Mouse (Mus musculus): ENCODE results near the gene Moap1. TPM values are rescaled to one million over a fixed set of nuclear protein-coding genes. Genes with fewer than 3 reads are reported as not detected.

Gene Moap1
- polyA plus RNA-seq, 1 experiment from 2014 or later: 6.8 TPM

- H3K27ac ChIP-seq (ENCODE audit: low read length): no peak overlapping the region
- H3K4me3 ChIP-seq (ENCODE audit: low read depth, low read length): no peak overlapping the region
- no peak overlapping the region for H3K4me2 ChIP-seq (ENCODE audit: low read depth, low read length)
- WGBS (ENCODE audit: insufficient replicate concordance): 28% methylated on average over 1 of the region's 1 CpGs
- H3K36me3 ChIP-seq (ENCODE audit: control insufficient read depth, insufficient read depth): no peaks in the 10 kb centered on the region
- no peaks in the 10 kb centered on the region for H3K27me3 ChIP-seq (ENCODE audit: control insufficient read depth, insufficient read depth, low read depth, low read length)
- peak; percentile 47; the same call in 1 of the 2 replicates for ATAC-seq (ENCODE audit: low read depth)
- no peaks in the 10 kb centered on the region for H3K9me3 ChIP-seq (replicated peaks; ENCODE audit: control insufficient read depth, low read length)
- peaks cover 44% of the 10 kb centered on the region for H3K4me1 ChIP-seq (ENCODE audit: control insufficient read depth, low read depth, low read length)
- no peak overlapping the region for H3K9ac ChIP-seq (ENCODE audit: low read depth, low read length)
Measured at GRCm38 (mm10) chr12:102698089-102698684, 45.3 kb downstream of the Moap1 start.

- ATAC-seq (ENCODE audit: low read depth): no peak
- no peak overlapping the region for H3K9ac ChIP-seq (ENCODE audit: low read depth, low read length)
- H3K4me1 ChIP-seq (ENCODE audit: control insufficient read depth, low read depth, low read length): peaks cover 38% of the 10 kb centered on the region
- no peak overlapping the region for H3K4me2 ChIP-seq (ENCODE audit: low read depth, low read length)
- H3K4me3 ChIP-seq (ENCODE audit: low read depth, low read length): no peak overlapping the region
- no peaks in the 10 kb centered on the region for H3K27me3 ChIP-seq (ENCODE audit: control insufficient read depth, insufficient read depth, low read depth, low read length)
- no peaks in the 10 kb centered on the region for H3K36me3 ChIP-seq (ENCODE audit: control insufficient read depth, insufficient read depth)
- no peaks in the 10 kb centered on the region for H3K9me3 ChIP-seq (replicated peaks; ENCODE audit: control insufficient read depth, low read length)
- WGBS (ENCODE audit: insufficient replicate concordance): 73% methylated on average over 7 of the region's 7 CpGs
- no peak overlapping the region for H3K27ac ChIP-seq (ENCODE audit: low read length)
Measured at GRCm38 (mm10) chr12:102697381-102697780, 46.1 kb downstream of the Moap1 start.

DNA sequence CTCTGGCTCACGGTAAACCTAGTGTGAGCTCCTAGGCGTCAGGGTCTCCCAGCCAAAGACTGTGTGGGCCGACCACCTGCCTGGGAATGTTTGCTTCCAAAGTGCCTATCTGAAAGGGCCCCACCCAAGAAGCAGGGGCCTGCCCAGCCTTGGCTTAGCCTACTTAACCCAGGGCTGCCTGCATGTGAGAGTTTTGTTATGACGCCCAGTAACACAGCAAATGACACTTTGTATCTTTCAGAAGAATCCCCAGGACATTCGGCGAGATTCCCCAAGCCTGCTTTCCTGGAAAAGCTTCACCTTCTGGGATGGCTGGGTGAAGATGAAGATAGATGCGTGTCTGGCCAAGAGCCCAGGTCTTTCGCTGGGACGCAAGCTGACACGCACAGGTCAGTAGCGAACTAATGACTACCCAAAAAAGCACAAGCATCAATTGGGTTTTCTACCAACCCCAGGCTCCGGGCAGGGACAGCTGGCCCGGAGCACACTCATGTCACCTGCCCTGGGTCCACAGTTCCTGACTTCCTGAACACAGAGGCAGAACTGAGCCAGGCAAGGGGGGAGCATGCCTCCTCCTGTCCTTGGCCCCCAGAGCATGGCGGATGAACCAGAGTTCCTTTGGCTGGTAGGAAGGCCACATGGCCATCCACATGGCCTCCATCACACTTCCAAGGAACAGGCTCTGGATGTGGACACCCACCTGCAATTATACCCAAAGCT lies 46.7 kb downstream of the Moap1 start:
- H3K27ac ChIP-seq (ENCODE audit: low read length): no peak overlapping the region
- WGBS (ENCODE audit: insufficient replicate concordance): 73% methylated on average over 14 of the region's 14 CpGs
- H3K4me3 ChIP-seq (ENCODE audit: low read depth, low read length): no peak overlapping the region
- ATAC-seq (ENCODE audit: low read depth): no peak
- H3K9me3 ChIP-seq (replicated peaks; ENCODE audit: control insufficient read depth, low read length): no peaks in the 10 kb centered on the region
- H3K9ac ChIP-seq (ENCODE audit: low read depth, low read length): no peak overlapping the region
- H3K36me3 ChIP-seq (ENCODE audit: control insufficient read depth, insufficient read depth): no peaks in the 10 kb centered on the region
- H3K27me3 ChIP-seq (ENCODE audit: control insufficient read depth, insufficient read depth, low read depth, low read length): no peaks in the 10 kb centered on the region
- peaks cover 33% of the 10 kb centered on the region for H3K4me1 ChIP-seq (ENCODE audit: control insufficient read depth, low read depth, low read length)
- no peak overlapping the region for H3K4me2 ChIP-seq (ENCODE audit: low read depth, low read length)

DNA sequence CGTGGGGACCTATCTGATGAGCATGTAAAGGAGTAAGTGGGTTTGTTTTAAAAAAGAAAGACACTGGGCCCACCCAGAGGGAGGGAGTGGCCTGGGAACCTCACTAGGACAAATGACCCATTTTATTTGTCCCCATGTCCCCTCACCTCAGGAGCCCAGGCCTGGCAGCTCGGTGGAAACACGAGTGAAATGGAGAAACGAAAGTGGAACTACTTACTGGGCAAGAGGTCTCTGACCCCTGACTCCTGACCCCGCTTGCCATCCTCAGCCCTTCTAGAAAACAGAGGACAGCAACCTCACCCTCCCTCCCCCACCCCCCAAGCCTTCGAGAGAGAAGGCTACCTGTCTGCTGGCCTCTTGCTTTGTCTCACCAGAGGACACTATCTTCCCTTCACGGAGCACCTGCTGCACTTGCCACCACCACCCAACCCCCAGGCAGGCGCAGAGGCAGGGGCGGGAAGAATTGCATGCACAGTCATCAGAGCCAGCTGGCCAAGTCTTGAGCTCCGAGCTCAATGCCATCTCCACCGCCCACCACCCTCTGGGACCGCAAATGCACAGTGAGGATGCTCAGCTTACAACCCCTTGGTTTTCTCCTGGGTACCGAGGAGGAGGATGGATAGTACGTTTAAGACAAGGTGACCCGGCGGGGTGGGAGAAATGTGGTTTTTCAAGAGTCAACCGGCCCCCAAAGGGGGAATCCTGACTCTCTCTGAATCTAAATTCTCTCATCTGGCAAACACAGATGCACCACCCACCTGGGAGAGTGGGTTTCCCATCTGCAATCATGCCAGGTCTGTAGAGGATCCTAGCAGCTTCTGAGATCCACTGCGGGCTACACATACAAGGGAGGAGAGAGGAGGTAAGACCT lies 47.9 kb downstream of the Moap1 start:
- no peaks in the 10 kb centered on the region for H3K36me3 ChIP-seq (ENCODE audit: control insufficient read depth, insufficient read depth)
- H3K9me3 ChIP-seq (replicated peaks; ENCODE audit: control insufficient read depth, low read length): no peaks in the 10 kb centered on the region
- ATAC-seq (ENCODE audit: low read depth): no peak
- H3K9ac ChIP-seq (ENCODE audit: low read depth, low read length): no peak overlapping the region
- H3K4me2 ChIP-seq (ENCODE audit: low read depth, low read length): no peak overlapping the region
- H3K27ac ChIP-seq (ENCODE audit: low read length): no peak overlapping the region
- 60% methylated on average over 18 of the region's 18 CpGs for WGBS (ENCODE audit: insufficient replicate concordance)
- H3K4me1 ChIP-seq (ENCODE audit: control insufficient read depth, low read depth, low read length): peaks cover 40% of the 10 kb centered on the region
- H3K27me3 ChIP-seq (ENCODE audit: control insufficient read depth, insufficient read depth, low read depth, low read length): no peaks in the 10 kb centered on the region
- no peak overlapping the region for H3K4me3 ChIP-seq (ENCODE audit: low read depth, low read length)

Other genes with a start within 250 kb of the Moap1 start
- gene Chga, start 188.7 kb downstream of the Moap1 start, polyA plus RNA-seq (2015; fragmentation: Nextera tagmentation; extraction: Ambion mirVana): 1.5 and 2.2 TPM in 2 replicates
- gene Itpk1, start 38.7 kb downstream of the Moap1 start, polyA plus RNA-seq (2015; fragmentation: Nextera tagmentation; extraction: Ambion mirVana): 4.8 and 5.5 TPM in 2 replicates
- 4.6 and 4.7 TPM in 2 replicates for gene Tmem251, start 101 bp upstream of the Moap1 start, polyA plus RNA-seq (2015; fragmentation: Nextera tagmentation; extraction: Ambion mirVana)
- not detected in 2 replicates for gene Gm28051, start 14.1 kb upstream of the Moap1 start, polyA plus RNA-seq (2015; fragmentation: Nextera tagmentation; extraction: Ambion mirVana)
- 10.1 and 13.0 TPM in 2 replicates for gene Gon7, start 14.1 kb upstream of the Moap1 start, polyA plus RNA-seq (2015; fragmentation: Nextera tagmentation; extraction: Ambion mirVana)
- 17.5 and 17.6 TPM in 2 replicates for gene Ubr7, start 14.3 kb upstream of the Moap1 start, polyA plus RNA-seq (2015; fragmentation: Nextera tagmentation; extraction: Ambion mirVana)
- 6.3 and 6.7 TPM in 2 replicates for gene Gm20604, start 15.0 kb upstream of the Moap1 start, polyA plus RNA-seq (2015; fragmentation: Nextera tagmentation; extraction: Ambion mirVana)
- 4.7 TPM in 2 replicates for gene Btbd7, start 134.8 kb upstream of the Moap1 start, polyA plus RNA-seq (2015; fragmentation: Nextera tagmentation; extraction: Ambion mirVana)
- not detected in 2 replicates for gene Cox8c, start 155.7 kb upstream of the Moap1 start, polyA plus RNA-seq (2015; fragmentation: Nextera tagmentation; extraction: Ambion mirVana)
- gene Unc79, start 205.2 kb upstream of the Moap1 start, polyA plus RNA-seq (2015; fragmentation: Nextera tagmentation; extraction: Ambion mirVana): 0.01 and 0.09 TPM in 2 replicates

All from liver, embryonic 16.5 days (tissue).